Mouse (Mus musculus): ENCODE data around the gene Trim46.

GRCm38 (mm10) chr3:89280050-89280605, 34.0 kb upstream of the Trim46 start:
- TF ChIP-seq CTCF (IDR thresholded peaks at IDR 0.05; ENCODE audit: low read depth, low read length) (no peak), POLR2A (IDR thresholded peaks at IDR 0.05; ENCODE audit: extremely low read depth, insufficient read depth, low read length) (0 out of 2 replicates have a peak, but pooled peaks have one; percentile 42)

Data from liver, adult 2 months (tissue).